ENCODE assay signal across 24 mouse cellular contexts in the genomic region with DNA sequence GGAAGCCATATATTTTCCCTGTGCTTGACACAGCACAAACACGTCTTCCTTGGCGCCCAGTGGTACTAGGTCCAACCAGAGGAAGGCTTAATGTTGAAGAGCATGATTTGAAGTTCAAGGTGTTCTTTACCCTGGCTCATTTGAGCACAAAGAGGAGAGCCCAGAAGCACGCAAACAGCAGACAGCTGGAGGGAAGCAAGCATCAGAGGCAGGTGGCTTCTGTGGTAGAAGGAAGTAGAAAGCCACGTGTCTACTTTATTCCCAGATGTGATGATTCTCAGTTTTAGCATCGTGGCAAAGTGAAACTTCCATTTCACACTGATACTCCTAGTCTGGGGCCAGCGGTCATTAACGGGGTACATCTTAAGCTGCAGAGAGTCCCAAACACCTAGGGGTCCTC. TPM values are rescaled to one million over a fixed set of nuclear protein-coding genes. Genes with fewer than 3 reads are reported as not detected.
DNase-seq lines count a peak whose midpoint lies in the region; TF ChIP-seq lines count a peak whose summit lies in the region.
"Had no signal": no experiment of that assay in that cellular context is flagged by ENCODE, and none has a peak within 500 bp of the region (broad histone marks: within the 10 kb centered on the region; RNA-seq: fewer than 3 reads in every experiment).

No protein-coding gene starts in this region.

- no peaks in the 10 kb centered on the region for H3K27me3 ChIP-seq in thymus, adult 2 months (ENCODE audit: control insufficient read depth, insufficient read depth, low read length)
- H3K27me3 ChIP-seq: embryonic facial prominence, embryonic 13.5 days; forebrain, embryonic 13.5 days; hindbrain, embryonic 12.5 days; hindbrain, embryonic 15.5 days had no signal

- TF ChIP-seq POLR2A in bone marrow macrophage, adult 2 months (IDR thresholded peaks at IDR 0.05; ENCODE audit: borderline replicate concordance, low read depth, low read length): no peak
- TF ChIP-seq POLR2A in thymus, adult 2 months (IDR thresholded peaks at IDR 0.05; ENCODE audit: control insufficient read depth, extremely low read depth, insufficient read depth, low read length, poor library complexity): no peak

- peaks cover 30% of the 10 kb centered on the region for H3K36me3 ChIP-seq in thymus, adult 2 months (ENCODE audit: control insufficient read depth, insufficient read depth, low read length)
- H3K36me3 ChIP-seq: embryonic facial prominence, embryonic 10.5 days; embryonic facial prominence, embryonic 13.5 days; forebrain, embryonic 10.5 days; hindbrain, embryonic 12.5 days; hindbrain, embryonic 15.5 days had no signal

- peaks cover 64% of the 10 kb centered on the region for H3K4me1 ChIP-seq in bone marrow macrophage, adult 2 months (ENCODE audit: control insufficient read depth, insufficient read depth, low read length)
- peaks cover 62% of the 10 kb centered on the region for H3K4me1 ChIP-seq in thymus, adult 2 months (replicated peaks; ENCODE audit: control insufficient read depth, insufficient read depth, low read length)
- H3K4me1 ChIP-seq: embryonic facial prominence, embryonic 10.5 days; forebrain, embryonic 13.5 days; hindbrain, embryonic 12.5 days; hindbrain, embryonic 15.5 days had no signal

- no peak overlapping the region for H3K4me3 ChIP-seq in bone marrow macrophage, adult 2 months (ENCODE audit: insufficient read depth, low read length)
- 0 out of 2 replicates have a peak overlapping the region, but pooled peaks have one; percentile 2 for H3K4me3 ChIP-seq in thymus, adult 2 months (ENCODE audit: control insufficient read depth, insufficient read depth, low read length)
- H3K4me3 ChIP-seq: embryonic facial prominence, embryonic 10.5 days; embryonic facial prominence, embryonic 13.5 days; erythroblast, embryonic 14.5 days; forebrain, embryonic 10.5 days; forebrain, embryonic 13.5 days; gastrocnemius, adult 2 months; hindbrain, embryonic 12.5 days; hindbrain, embryonic 15.5 days had no signal

- 11% methylated on average over 7 of the region's 7 CpGs for WGBS in thymus, adult 2 months

- DNase-seq in thymus, adult 2 months: peak; percentile 52
- DNase-seq in thymus, postnatal 14 days: peak; percentile 69
- DNase-seq in cerebellum, postnatal 25 days: no peak
- DNase-seq in kidney, adult 11 months: no peak
- no peak for DNase-seq in cerebellum, adult 8-10 months
- no peak for DNase-seq in frontal cortex, postnatal 10 days (ENCODE audit: low spot score in 2 of 2)
- DNase-seq: adrenal gland, adult 2 months; adrenal gland, postnatal 14 days; B cell, adult 2 months; cerebellum, adult 11-12 months; cerebellum, adult 9-10 months; cerebellum, postnatal 14 days; embryo, embryonic 11 days; gastrocnemius, adult 2 months; gastrocnemius, postnatal 14 days; heart, adult 11 months had no signal

- peak overlapping the region; percentile 13; the same call in 1 of the 2 replicates for H3K27ac ChIP-seq in bone marrow macrophage, adult 2 months (ENCODE audit: insufficient read depth, low read depth, low read length)
- H3K27ac ChIP-seq in thymus, adult 2 months (ENCODE audit: control insufficient read depth, insufficient read depth, low read length): peak overlapping the region; percentile 80
- H3K27ac ChIP-seq: embryonic facial prominence, embryonic 10.5 days; embryonic facial prominence, embryonic 13.5 days; forebrain, embryonic 10.5 days; forebrain, embryonic 13.5 days; gastrocnemius, adult 2 months; hindbrain, embryonic 12.5 days; hindbrain, embryonic 15.5 days had no signal

- no peak for TF ChIP-seq CTCF in bone marrow macrophage, adult 2 months (IDR thresholded peaks at IDR 0.05; ENCODE audit: low read depth, low read length)
- no peak for TF ChIP-seq CTCF in thymus, adult 2 months (IDR thresholded peaks at IDR 0.05; ENCODE audit: borderline replicate concordance, control insufficient read depth, extremely low read depth, insufficient read depth, low read length, poor library complexity)

RNA-seq across cellular contexts. Expression of gene Mki67, which starts 58.0 kb away (rescaled TPM):
- 92.5 and 110 TPM in 2 replicates for polyA plus RNA-seq in bone marrow macrophage, adult 2 months (2012; ENCODE audit: insufficient read depth, insufficient read length, missing spikeins)
- 19.1 and 29.7 TPM in 2 replicates for polyA plus RNA-seq in thymus, adult 2 months (2012; rRNA removed)

Comparison
In these comparisons a context has a peak if more than half of its experiments do, and no peak if none do; other contexts are left out.
1. DNase-seq: peak in thymus, adult 2 months (single experiment) and thymus, postnatal 14 days (single experiment); none in cerebellum, postnatal 25 days (0 of 2), kidney, adult 11 months (single experiment), cerebellum, adult 8-10 months (single experiment) and frontal cortex, postnatal 10 days (0 of 2).